Mouse (Mus musculus) MEL (cell line): ENCODE results near the gene Arhgap6. TPM values are rescaled to one million over a fixed set of nuclear protein-coding genes. Genes with fewer than 3 reads are reported as not detected.
A peak's percentile ranks its signal among the peaks of the same experiment; 100 is the strongest.

Source experiments
- DNase-seq: peaks from one replicate; pipeline ENCODE4 v3.0.0; 2011; ENCODE audit warnings: low read depth, low spot score
- H3K27ac ChIP-seq: 2 replicates; pipeline ENCODE4 v1.5.1; 2012; ENCODE audit warnings: low read depth, mild to moderate bottlenecking, control low read depth, low read length, moderate library complexity; ENCODE audit not compliant: control insufficient read depth
- H3K27me3 ChIP-seq, 2 experiments: fragments of 150-350 bp in 1 of 2; sonication (generic) in 1 of 2; 2 replicates each; pipeline ENCODE4 v1.6.1; 2012; ENCODE audit warnings: low read length in 2 of 2, mild to moderate bottlenecking in 2 of 2, improper control_type of control experiment in 1 of 2, moderate library complexity in 1 of 2; ENCODE audit not compliant: insufficient read depth in 2 of 2, control insufficient read depth in 1 of 2
- H3K36me3 ChIP-seq, 2 experiments: 2 replicates each; pipeline ENCODE4 v1.6.1; 2012 to 2014; ENCODE audit warnings: low read length in 2 of 2, improper control_type of control experiment in 1 of 2, inconsistent platforms in 1 of 2, mild to moderate bottlenecking in 1 of 2; ENCODE audit not compliant: insufficient read depth in 2 of 2, control insufficient read depth in 1 of 2
- H3K4me1 ChIP-seq, 2 experiments: fragments of 150-350 bp in 1 of 2; sonication (generic) in 1 of 2; 2 replicates each; pipeline ENCODE4 v1.6.1; 2012; ENCODE audit warnings: low read length in 2 of 2, improper control_type of control experiment in 1 of 2, mild to moderate bottlenecking in 1 of 2; ENCODE audit not compliant: insufficient read depth in 2 of 2, control insufficient read depth in 1 of 2
- H3K4me3 ChIP-seq, 2 experiments: fragments of 150-350 bp in 1 of 2; sonication (generic) in 1 of 2; 2 replicates each; pipeline ENCODE4 v1.5.1; 2012; ENCODE audit warnings: low read depth in 2 of 2, low read length in 2 of 2, mild to moderate bottlenecking in 2 of 2, moderate library complexity in 2 of 2, control low read depth in 1 of 2, improper control_type of control experiment in 1 of 2; ENCODE audit not compliant: control insufficient read depth in 1 of 2, insufficient read depth in 1 of 2
- H3K79me2 ChIP-seq: 2 replicates; pipeline ENCODE4 v1.6.1; 2012; ENCODE audit warnings: mild to moderate bottlenecking, low read length, moderate library complexity; ENCODE audit not compliant: control insufficient read depth, poor library complexity, insufficient read depth
- H3K9ac ChIP-seq: 2 replicates; pipeline ENCODE4 v1.6.1; 2012; ENCODE audit warnings: low read depth, mild to moderate bottlenecking, control low read depth, low read length, moderate library complexity; ENCODE audit not compliant: control insufficient read depth, poor library complexity, severe bottlenecking
- H3K9me3 ChIP-seq: fragments of 150-350 bp; sonication (generic); replicated peaks from 2 replicates; pipeline ENCODE4 v1.6.1; 2012; ENCODE audit warnings: mild to moderate bottlenecking, low read length, improper control_type of control experiment, moderate library complexity; ENCODE audit not compliant: insufficient read depth
- CHD1 ChIP-seq: IDR thresholded peaks from 2 replicates; pipeline ENCODE4 v1.6.1; 2012; ENCODE audit warnings: low read depth, mild to moderate bottlenecking, inconsistent platforms, low read length, improper control_type of control experiment
- CHD2 ChIP-seq: IDR thresholded peaks from 2 replicates; pipeline ENCODE4 v1.6.1; 2011; ENCODE audit warnings: low read length, improper control_type of control experiment
- CTCF ChIP-seq, 3 experiments: IDR thresholded peaks in 2 of 3; conservative IDR thresholded peaks in 1 of 3; 2 replicates each; pipeline ENCODE4 v1.5.1; 2011 to 2012; ENCODE audit warnings: low read length in 3 of 3, low read depth in 2 of 3, mild to moderate bottlenecking in 2 of 3, improper control_type of control experiment in 1 of 3, inconsistent platforms in 1 of 3, mixed read lengths in 1 of 3, moderate library complexity in 1 of 3; ENCODE audit not compliant: control insufficient read depth in 1 of 3, insufficient read depth in 1 of 3, poor library complexity in 1 of 3, severe bottlenecking in 1 of 3
- EP300 ChIP-seq, 2 experiments: IDR thresholded peaks; 2 replicates each; pipeline ENCODE4 v1.6.1; 2011; ENCODE audit warnings: improper control_type of control experiment in 2 of 2, low read length in 2 of 2, low read depth in 1 of 2, mild to moderate bottlenecking in 1 of 2
- ETS1 ChIP-seq: IDR thresholded peaks from 2 replicates; pipeline ENCODE4 v1.6.1; 2012; ENCODE audit warnings: low read depth, mild to moderate bottlenecking, inconsistent platforms, low read length, improper control_type of control experiment, moderate library complexity
- HCFC1 ChIP-seq: IDR thresholded peaks from 2 replicates; pipeline ENCODE4 v1.6.1; 2012; ENCODE audit warnings: low read depth, mild to moderate bottlenecking, inconsistent platforms, low read length, improper control_type of control experiment, moderate library complexity
- JUND ChIP-seq: IDR thresholded peaks from 2 replicates; pipeline ENCODE4 v1.6.1; 2011; ENCODE audit warnings: low read depth, mild to moderate bottlenecking, improper control_type of control experiment, low read length
- KAT2A ChIP-seq: conservative IDR thresholded peaks from 2 replicates; pipeline ENCODE4 v1.6.1; 2012; ENCODE audit warnings: low read depth, low read length, improper control_type of control experiment, inconsistent platforms
- MEF2A ChIP-seq: IDR thresholded peaks from 2 replicates; pipeline ENCODE4 v1.6.1; 2014; ENCODE audit warnings: low read depth, mild to moderate bottlenecking, inconsistent platforms, low read length, improper control_type of control experiment; ENCODE audit not compliant: poor library complexity, insufficient replicate concordance, severe bottlenecking; ENCODE audit errors: extremely low read depth
- MXI1 ChIP-seq: IDR thresholded peaks from 2 replicates; pipeline ENCODE4 v1.6.1; 2011; ENCODE audit warnings: mild to moderate bottlenecking, low read depth, low read length, improper control_type of control experiment
- NRF1 ChIP-seq: IDR thresholded peaks from 2 replicates; pipeline ENCODE4 v1.6.1; 2014; ENCODE audit warnings: low read depth, mild to moderate bottlenecking, inconsistent platforms, low read length, improper control_type of control experiment, moderate library complexity; ENCODE audit not compliant: poor library complexity, insufficient read depth, severe bottlenecking
- POLR2AphosphoS2 ChIP-seq: IDR thresholded peaks from 2 replicates; pipeline ENCODE4 v1.6.1; 2011; ENCODE audit warnings: low read length, improper control_type of control experiment
- RAD21 ChIP-seq: IDR thresholded peaks from 2 replicates; pipeline ENCODE4 v1.6.1; 2011; ENCODE audit warnings: mild to moderate bottlenecking, low read depth, low read length, improper control_type of control experiment
- RCOR1 ChIP-seq: IDR thresholded peaks from 2 replicates; pipeline ENCODE4 v1.6.1; 2012; ENCODE audit warnings: low read depth, mild to moderate bottlenecking, inconsistent platforms, low read length, improper control_type of control experiment
- SMC3 ChIP-seq: IDR thresholded peaks from 2 replicates; pipeline ENCODE4 v1.6.1; 2011; ENCODE audit warnings: low read depth, low read length, improper control_type of control experiment
- TAL1 ChIP-seq: IDR thresholded peaks from 2 replicates; pipeline ENCODE4 v1.6.1; 2012; ENCODE audit warnings: mild to moderate bottlenecking, inconsistent platforms, low read length, moderate library complexity, mixed read lengths
- TBP ChIP-seq: IDR thresholded peaks from 2 replicates; pipeline ENCODE4 v1.8.0; 2011; ENCODE audit warnings: low read depth, low read length, improper control_type of control experiment
- USF1 ChIP-seq: IDR thresholded peaks from 2 replicates; pipeline ENCODE4 v1.6.1; 2014; ENCODE audit warnings: low read depth, mild to moderate bottlenecking, inconsistent platforms, low read length, improper control_type of control experiment, moderate library complexity
- USF2 ChIP-seq, 2 experiments: IDR thresholded peaks; 2 replicates each; pipeline ENCODE4 v1.6.1; 2011 to 2012; ENCODE audit warnings: improper control_type of control experiment in 2 of 2, low read length in 2 of 2, borderline replicate concordance in 1 of 2, inconsistent platforms in 1 of 2, low read depth in 1 of 2, mild to moderate bottlenecking in 1 of 2; ENCODE audit not compliant: insufficient read depth in 1 of 2
- ZC3H11A ChIP-seq: IDR thresholded peaks from 2 replicates; pipeline ENCODE4 v1.6.1; 2012; ENCODE audit warnings: low read depth, mild to moderate bottlenecking, inconsistent platforms, low read length, improper control_type of control experiment
- ZKSCAN1 ChIP-seq: IDR thresholded peaks from 2 replicates; pipeline ENCODE4 v1.6.1; 2012; ENCODE audit warnings: low read depth, mild to moderate bottlenecking, inconsistent platforms, low read length, improper control_type of control experiment, moderate library complexity
- ZMIZ1 ChIP-seq: IDR thresholded peaks from 2 replicates; pipeline ENCODE4 v1.6.1; 2012; ENCODE audit warnings: low read depth, mild to moderate bottlenecking, inconsistent platforms, low read length, improper control_type of control experiment, moderate library complexity
- polyA plus RNA-seq, 2 experiments: library from polyadenylated mRNA; stranded (reverse) in 1 of 2; unstranded in 1 of 2; fragments of >175 nt in 1 of 2; fragments of >200 nt in 1 of 2; gene quantifications; 2 replicates each; pipeline versions ENCODE4 v1.2.1 to v1.2.4; 2012; ENCODE audit warnings: low replicate concordance in 2 of 2, low read depth in 1 of 2; ENCODE audit not compliant: insufficient read length in 2 of 2, insufficient read depth in 1 of 2, missing spikeins in 1 of 2
- total RNA-seq: library from RNA; depleted of rRNA; stranded (reverse); fragments of 300-350 nt; gene quantifications from 2 replicates; pipeline ENCODE4 v1.2.3, GENCODE M21; 2012

Arhgap6 gene
- total and polyA plus RNA-seq, 3 experiments = 4.4 to 21.7 TPM; not detected in 1

DNA sequence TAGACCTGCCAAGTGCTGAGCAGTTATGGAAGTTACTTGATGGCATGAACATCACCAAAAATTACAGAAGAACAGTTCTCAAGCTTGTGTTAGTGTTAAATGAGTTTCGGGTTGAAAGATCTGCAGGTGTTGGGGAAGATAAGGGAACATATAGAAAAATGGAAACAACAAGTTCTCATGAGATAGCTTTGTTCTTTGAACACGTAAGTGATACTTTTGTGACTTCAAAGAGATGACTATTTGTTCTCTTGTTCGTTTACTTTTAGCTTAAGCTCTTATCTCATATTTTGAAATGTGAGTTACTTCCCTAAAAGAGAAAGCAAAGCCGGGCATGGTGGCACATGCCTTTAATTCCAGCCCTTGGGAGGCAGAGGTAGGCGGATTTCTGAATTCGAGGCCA, 363.5 kb downstream of the Arhgap6 start (continued):
- TF ChIP-seq ZMIZ1 (no peak), POLR2AphosphoS2 (no peak), CHD1 (no peak), RAD21 (no peak), ZKSCAN1 (no peak), USF1 (no peak), KAT2A (no peak), RCOR1 (peak; percentile 68), CTCF (IDR thresholded peaks at IDR 0.05 in 2 of 3, conservative IDR thresholded peaks at IDR 0.05 in 1 of 3; ENCODE audit: control insufficient read depth in 1 of 3, insufficient read depth in 1 of 3, low read depth in 2 of 3, low read length in 3 of 3, poor library complexity in 1 of 3, severe bottlenecking in 1 of 3) (no peak)

GRCm38 (mm10) chrX:169170981-169171380, 376.1 kb downstream of the Arhgap6 start:
- no peaks in the 10 kb centered on the region for H3K9me3 ChIP-seq
- H3K4me3 ChIP-seq = no peak overlapping the region
- TF ChIP-seq ZMIZ1 = no peak
- no peak for TF ChIP-seq MXI1
- TF ChIP-seq EP300 (IDR thresholded peaks at IDR 0.05; ENCODE audit: low read depth in 1 of 2, low read length in 2 of 2) = no peak
- no peak for TF ChIP-seq JUND
- TF ChIP-seq TBP = no peak
- TF ChIP-seq HCFC1 = no peak
- no peak for TF ChIP-seq USF2 (IDR thresholded peaks at IDR 0.05; ENCODE audit: borderline replicate concordance in 1 of 2, insufficient read depth in 1 of 2, low read depth in 1 of 2, low read length in 2 of 2)
- TF ChIP-seq ETS1 = no peak
- no peak for TF ChIP-seq SMC3
- TF ChIP-seq CHD2 = no peak
- TF ChIP-seq RCOR1 = no peak
- no peak for TF ChIP-seq MEF2A
- TF ChIP-seq TAL1 = no peak
- no peak for TF ChIP-seq CTCF (IDR thresholded peaks at IDR 0.05 in 2 of 3, conservative IDR thresholded peaks at IDR 0.05 in 1 of 3; ENCODE audit: control insufficient read depth in 1 of 3, insufficient read depth in 1 of 3, low read depth in 2 of 3, low read length in 3 of 3, poor library complexity in 1 of 3, severe bottlenecking in 1 of 3)
- TF ChIP-seq ZC3H11A = no peak
- TF ChIP-seq KAT2A = no peak
- TF ChIP-seq NRF1 = no peak
- H3K27me3 ChIP-seq = no peaks in the 10 kb centered on the region
- no peaks in the 10 kb centered on the region for H3K79me2 ChIP-seq
- no peak overlapping the region for H3K9ac ChIP-seq
- no peak overlapping the region for H3K27ac ChIP-seq
- H3K4me1 ChIP-seq = no peaks in the 10 kb centered on the region
- H3K36me3 ChIP-seq = no peaks in the 10 kb centered on the region
- DNase-seq = no peak
